Mouse (Mus musculus): ENCODE measurements around the gene Pbld2. TPM values are rescaled to one million over a fixed set of nuclear protein-coding genes. Genes with fewer than 3 reads are reported as not detected.

The Pbld2 gene
- polyA plus RNA-seq, 1 experiment from 2014 or later, result 0.80 TPM

DNA sequence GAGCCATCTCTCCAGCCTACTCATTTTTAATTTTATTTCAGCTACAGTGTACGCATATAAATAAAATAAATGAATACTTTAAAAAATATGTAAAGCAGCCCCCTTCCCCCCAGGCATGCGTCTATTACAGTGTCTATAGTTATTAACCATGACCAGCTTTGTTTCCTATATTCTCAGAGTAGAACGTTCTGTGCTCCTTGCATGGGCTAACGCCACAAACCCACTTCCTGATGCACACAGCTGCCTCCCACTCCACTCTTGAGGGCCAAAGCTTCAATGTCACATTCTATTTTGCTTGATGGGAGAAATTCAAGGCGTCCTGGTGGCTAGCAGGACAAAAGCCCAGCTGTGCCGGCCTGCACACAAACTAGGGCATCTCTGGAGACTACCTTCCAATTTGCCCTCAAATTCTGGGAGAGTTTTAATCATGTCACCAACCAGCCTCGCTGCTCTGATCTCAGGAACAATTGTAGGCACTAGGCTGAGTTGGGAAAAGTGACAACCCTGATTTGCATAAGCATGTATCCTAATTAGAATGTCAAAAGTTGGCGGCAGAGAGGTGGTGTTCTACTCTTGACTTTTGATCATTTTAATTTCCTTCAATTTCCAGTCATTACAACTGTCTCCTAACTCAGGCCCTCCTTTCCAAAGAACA, 65.1 kb downstream of the Pbld2 start:
- no peaks in the 10 kb centered on the region for H3K36me3 ChIP-seq
- no peaks in the 10 kb centered on the region for H3K9me3 ChIP-seq
- peaks cover 11% of the 10 kb centered on the region; the same call in 1 of the 2 replicates for H3K4me1 ChIP-seq
- H3K4me3 ChIP-seq, result peak overlapping the region; percentile 22; the same call in 1 of the 2 replicates
- no peak for ATAC-seq (ENCODE audit: low FRiP score, low read depth)
- H3K27me3 ChIP-seq (replicated peaks), result peaks cover 3% of the 10 kb centered on the region; the same call in 1 of the 2 replicates
- 29% methylated on average over 8 of the region's 8 CpGs for WGBS
- H3K9ac ChIP-seq, result 0 out of 2 replicates have a peak overlapping the region, but pooled peaks have one; percentile 26
- peak overlapping the region; percentile 56 for H3K4me2 ChIP-seq (replicated peaks)
- no peak overlapping the region for H3K27ac ChIP-seq

DNA sequence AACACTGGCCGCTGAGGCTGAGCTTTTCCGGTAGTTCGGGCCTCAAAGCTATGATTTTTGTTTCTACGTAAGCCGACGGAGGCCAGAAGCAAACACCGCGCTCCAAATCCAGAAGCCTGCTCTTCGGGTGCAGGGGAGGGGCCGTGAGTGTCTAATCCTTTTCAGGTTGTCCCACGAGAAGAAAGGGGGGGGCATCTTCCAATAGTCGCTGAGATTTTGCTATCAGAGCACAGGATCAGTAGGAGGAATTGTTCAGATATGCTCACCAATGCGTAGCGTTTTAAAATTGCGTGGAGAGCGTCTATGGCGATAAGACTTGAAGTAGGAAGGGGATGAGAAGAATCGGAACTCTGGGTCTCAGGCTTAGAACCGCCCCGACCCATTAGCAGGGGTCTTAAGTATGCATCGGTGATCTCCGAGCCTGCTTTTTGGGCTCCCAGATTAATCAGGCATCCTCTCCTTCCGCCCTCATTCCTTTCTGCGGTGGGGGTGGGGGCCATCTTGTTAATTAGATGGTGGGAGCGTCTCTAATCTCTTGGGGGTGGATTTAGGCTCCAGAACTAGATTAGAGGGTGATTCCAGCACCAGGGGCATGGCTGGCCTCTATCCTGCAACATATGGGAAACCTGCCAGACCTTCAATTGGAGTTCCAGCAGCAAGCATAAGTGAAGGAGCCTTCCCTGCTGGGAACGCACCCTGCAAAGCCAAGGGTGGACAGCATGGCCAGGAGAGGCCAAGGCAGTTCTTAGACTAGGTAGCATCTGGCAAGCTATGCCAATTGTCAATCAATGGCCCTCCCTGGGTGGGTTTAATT, 65.8 kb downstream of the Pbld2 start:
- no peak for ATAC-seq (ENCODE audit: low FRiP score, low read depth)
- H3K4me3 ChIP-seq, result peak overlapping the region; percentile 22
- H3K36me3 ChIP-seq, result no peaks in the 10 kb centered on the region
- peak overlapping the region; percentile 26; the same call in 1 of the 2 replicates for H3K9ac ChIP-seq
- no peaks in the 10 kb centered on the region for H3K9me3 ChIP-seq
- peaks cover 11% of the 10 kb centered on the region; the same call in 1 of the 2 replicates for H3K4me1 ChIP-seq
- WGBS, result 6% methylated on average over 26 of the region's 26 CpGs
- no peak overlapping the region for H3K27ac ChIP-seq
- H3K27me3 ChIP-seq (replicated peaks), result peaks cover 3% of the 10 kb centered on the region; the same call in 1 of the 2 replicates
- H3K4me2 ChIP-seq (replicated peaks), result peak overlapping the region; percentile 56

DNA sequence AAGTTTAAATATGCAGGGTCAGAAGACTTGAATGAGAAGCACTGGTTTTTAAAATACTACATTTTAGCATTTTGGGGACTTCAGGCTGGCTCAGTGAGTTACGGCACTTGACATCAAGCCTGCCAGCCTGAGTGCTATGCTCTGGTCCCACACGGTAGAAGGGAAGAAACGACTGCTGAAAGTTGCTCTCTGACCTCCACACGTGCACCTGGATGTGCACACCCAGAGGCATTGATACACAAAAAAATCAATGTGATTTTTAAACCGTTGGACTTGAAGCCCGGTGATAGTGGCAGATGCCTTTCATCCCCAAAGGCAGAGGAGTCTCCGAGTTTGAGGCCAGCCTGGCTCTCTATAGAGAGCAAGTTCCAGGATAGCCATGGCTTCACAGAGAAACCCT, 67.8 kb downstream of the Pbld2 start:
- Histone ChIP-seq H3K36me3 (no peaks in the 10 kb centered on the region), H3K4me1 (peaks cover 11% of the 10 kb centered on the region; the same call in 1 of the 2 replicates), H3K9me3 (no peaks in the 10 kb centered on the region), H3K4me3 (no peak overlapping the region), H3K27me3 (replicated peaks) (peaks cover 8% of the 10 kb centered on the region; the same call in 1 of the 2 replicates), H3K4me2 (replicated peaks) (no peak overlapping the region), H3K27ac (no peak overlapping the region), H3K9ac (no peak overlapping the region)
- no peak for ATAC-seq (ENCODE audit: low FRiP score, low read depth)
- WGBS, result 74% methylated on average over 7 of the region's 7 CpGs

DNA sequence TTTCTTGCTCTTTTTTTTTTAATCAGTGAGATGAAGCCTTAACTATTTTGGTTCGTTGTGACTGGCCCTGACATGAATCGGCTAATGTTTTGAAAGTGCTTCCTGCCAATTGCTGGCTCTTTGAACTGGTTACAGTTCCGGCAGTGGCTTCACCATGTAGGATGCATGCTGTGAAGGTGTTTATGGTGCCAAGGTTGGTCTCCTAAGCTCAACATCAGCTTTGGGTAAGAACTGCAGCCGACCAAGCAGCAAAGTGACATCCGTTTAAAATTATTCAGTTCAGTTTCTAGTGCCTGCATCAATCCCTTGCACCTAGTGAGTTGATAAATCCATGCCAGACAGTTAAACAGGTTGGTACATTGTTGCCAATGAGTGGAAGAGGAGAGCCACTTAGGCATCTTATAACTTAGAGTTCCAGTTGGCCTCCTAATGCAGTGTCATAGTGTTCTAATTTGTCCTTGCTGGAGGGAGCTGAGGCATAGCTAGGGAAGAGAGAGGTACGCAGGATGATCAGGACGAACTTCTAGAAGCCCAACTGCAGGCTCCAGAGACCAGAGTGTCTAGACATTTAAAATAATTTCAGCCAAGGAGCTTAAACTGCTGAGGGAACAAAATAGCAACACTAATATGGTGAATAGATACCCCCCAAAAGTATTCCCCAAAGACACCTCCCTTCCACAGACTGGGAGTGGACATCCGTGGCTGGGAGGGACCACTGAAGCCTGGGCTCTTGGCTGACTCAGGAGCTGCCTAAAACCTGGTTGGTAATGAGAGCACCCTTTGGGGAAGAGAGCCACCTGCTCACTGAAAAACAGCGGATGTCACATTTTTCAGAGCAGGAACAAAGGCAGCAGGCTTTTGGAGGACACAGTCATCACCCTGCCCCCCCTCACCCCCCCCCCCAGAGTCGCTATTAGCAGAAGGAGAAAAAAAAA, 68.8 kb downstream of the Pbld2 start:
- Histone ChIP-seq H3K4me2 (replicated peaks) (no peak overlapping the region), H3K27ac (no peak overlapping the region), H3K9me3 (no peaks in the 10 kb centered on the region), H3K4me3 (no peak overlapping the region), H3K27me3 (replicated peaks) (peaks cover 8% of the 10 kb centered on the region; the same call in 1 of the 2 replicates), H3K36me3 (no peaks in the 10 kb centered on the region), H3K4me1 (peaks cover 11% of the 10 kb centered on the region; the same call in 1 of the 2 replicates), H3K9ac (no peak overlapping the region)
- 68% methylated on average over 9 of the region's 10 CpGs for WGBS
- no peak for ATAC-seq (ENCODE audit: low FRiP score, low read depth)

DNA sequence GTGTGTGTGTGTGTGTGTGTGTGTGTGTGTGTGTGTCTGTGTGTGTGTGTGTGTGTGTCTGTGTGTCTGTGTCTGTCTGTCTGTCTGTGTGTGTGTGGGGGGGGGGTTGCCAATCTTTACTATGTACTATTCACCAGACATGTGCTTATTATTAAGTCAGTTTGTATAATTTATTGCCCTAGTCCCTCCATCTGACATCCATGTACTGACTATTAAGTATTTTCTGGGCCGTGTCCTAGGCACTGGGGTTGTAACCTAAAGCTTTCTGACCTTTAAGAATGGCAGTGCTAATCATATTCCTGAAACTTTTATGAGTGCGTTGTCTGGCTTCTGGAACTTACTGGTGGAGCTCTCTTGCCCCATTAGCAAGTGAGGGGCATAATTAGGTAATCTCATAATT, 72.6 kb downstream of the Pbld2 start:
- Histone ChIP-seq H3K27me3 (replicated peaks) (peaks cover 12% of the 10 kb centered on the region), H3K9me3 (no peaks in the 10 kb centered on the region), H3K4me1 (peaks cover 4% of the 10 kb centered on the region; the same call in 1 of the 2 replicates), H3K4me3 (no peak overlapping the region), H3K36me3 (no peaks in the 10 kb centered on the region), H3K27ac (no peak overlapping the region), H3K9ac (no peak overlapping the region), H3K4me2 (replicated peaks) (no peak overlapping the region)
- ATAC-seq (ENCODE audit: low FRiP score, low read depth), result no peak
- 63% methylated on average over 2 of the region's 2 CpGs for WGBS

DNA sequence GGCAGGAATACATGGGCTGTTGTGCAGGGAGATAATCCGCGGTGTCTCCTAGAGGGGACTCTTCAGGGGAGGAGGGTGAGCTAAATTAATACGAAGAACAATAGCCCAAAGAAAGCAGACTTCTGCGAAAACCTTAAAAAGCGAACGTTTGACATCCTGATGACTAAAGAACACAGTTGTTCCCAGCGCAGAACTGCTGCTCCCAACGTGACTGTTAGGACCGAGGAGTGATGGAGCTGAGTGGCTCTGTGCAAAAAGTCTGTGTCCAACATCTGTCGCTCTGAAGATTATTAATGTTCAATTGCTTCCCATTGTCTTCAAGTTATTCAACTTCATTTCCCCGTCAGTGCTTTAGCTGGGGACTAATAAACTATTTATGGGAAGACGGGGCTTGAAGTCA, 74.1 kb downstream of the Pbld2 start:
- Histone ChIP-seq H3K36me3 (no peaks in the 10 kb centered on the region), H3K4me1 (peaks cover 4% of the 10 kb centered on the region; the same call in 1 of the 2 replicates), H3K4me2 (replicated peaks) (no peak overlapping the region), H3K27ac (no peak overlapping the region), H3K4me3 (no peak overlapping the region), H3K9ac (no peak overlapping the region), H3K27me3 (replicated peaks) (peaks cover 12% of the 10 kb centered on the region), H3K9me3 (no peaks in the 10 kb centered on the region)
- ATAC-seq (ENCODE audit: low FRiP score, low read depth), result no peak
- 55% methylated on average over 12 of the region's 12 CpGs for WGBS

DNA sequence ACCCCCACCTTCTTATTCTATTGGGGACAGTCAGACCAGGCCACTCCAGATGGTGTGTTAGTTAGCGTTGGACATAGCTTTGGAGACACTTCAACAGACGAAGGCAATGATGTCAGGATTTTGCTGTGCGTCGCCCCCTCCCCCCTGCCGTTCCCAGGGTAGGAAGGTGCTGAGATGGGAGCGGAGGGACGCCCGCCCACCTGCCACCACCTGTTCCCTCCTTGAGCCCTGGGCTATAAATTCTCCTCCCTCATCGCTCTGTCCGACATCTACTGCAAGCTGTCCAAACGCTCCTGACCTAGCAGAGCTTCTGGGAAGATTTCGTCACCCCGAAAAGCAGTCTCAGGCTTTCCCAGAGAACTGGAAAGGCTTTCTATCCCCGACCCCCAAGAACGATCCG, 75.4 kb downstream of the Pbld2 start, which contains the start of gene Atoh7:
TSS of gene Atoh7 (plus strand) at position 131 of the 400 bp plus-strand sequence.
- Histone ChIP-seq H3K36me3 (no peaks in the 10 kb centered on the region), H3K4me2 (replicated peaks) (peak within 1 kb of the TSS; percentile 80), H3K27ac (no peak within 1 kb of the TSS), H3K27me3 (replicated peaks) (peaks cover 12% of the 10 kb centered on the region), H3K4me1 (peaks cover 4% of the 10 kb centered on the region; the same call in 1 of the 2 replicates), H3K9me3 (no peaks in the 10 kb centered on the region), H3K4me3 (peak within 1 kb of the TSS; percentile 57), H3K9ac (peak within 1 kb of the TSS; percentile 69)
- ATAC-seq (ENCODE audit: low FRiP score, low read depth), result 0 out of 2 replicates have a peak, but pooled peaks have one; percentile 32
- WGBS, result 3% methylated on average over 16 of the region's 16 CpGs

DNA sequence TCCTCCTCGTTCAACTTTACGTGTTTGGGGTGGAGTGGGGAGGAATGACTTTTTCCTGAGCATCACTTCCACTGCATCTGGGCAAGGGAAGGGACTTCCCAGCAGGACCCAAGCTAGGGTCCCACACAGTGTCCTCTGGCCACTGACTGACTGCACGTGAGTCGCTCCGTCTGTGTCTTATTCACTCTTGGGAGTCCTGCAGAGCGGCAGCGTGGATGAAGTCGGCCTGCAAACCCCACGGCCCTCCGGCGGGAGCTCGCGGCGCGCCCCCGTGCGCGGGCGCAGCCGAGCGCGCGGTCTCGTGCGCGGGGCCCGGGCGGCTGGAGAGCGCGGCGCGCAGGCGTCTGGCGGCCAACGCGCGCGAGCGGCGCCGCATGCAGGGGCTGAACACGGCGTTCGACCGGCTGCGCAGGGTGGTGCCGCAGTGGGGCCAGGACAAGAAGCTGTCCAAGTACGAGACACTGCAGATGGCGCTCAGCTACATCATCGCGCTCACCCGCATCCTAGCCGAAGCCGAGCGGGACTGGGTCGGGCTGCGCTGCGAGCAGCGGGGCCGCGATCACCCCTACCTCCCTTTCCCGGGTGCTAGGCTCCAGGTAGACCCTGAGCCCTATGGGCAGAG, 75.9 kb downstream of the Pbld2 start:
- Histone ChIP-seq H3K27ac (no peak overlapping the region), H3K27me3 (replicated peaks) (peaks cover 12% of the 10 kb centered on the region), H3K9ac (peak overlapping the region; percentile 69), H3K4me1 (peaks cover 4% of the 10 kb centered on the region; the same call in 1 of the 2 replicates), H3K9me3 (no peaks in the 10 kb centered on the region), H3K36me3 (no peaks in the 10 kb centered on the region), H3K4me2 (replicated peaks) (peak overlapping the region; percentile 80), H3K4me3 (peak overlapping the region; percentile 57)
- peak; percentile 80 for ATAC-seq (ENCODE audit: low FRiP score, low read depth)
- under 1% methylated on average over 62 of the region's 62 CpGs for WGBS

DNA sequence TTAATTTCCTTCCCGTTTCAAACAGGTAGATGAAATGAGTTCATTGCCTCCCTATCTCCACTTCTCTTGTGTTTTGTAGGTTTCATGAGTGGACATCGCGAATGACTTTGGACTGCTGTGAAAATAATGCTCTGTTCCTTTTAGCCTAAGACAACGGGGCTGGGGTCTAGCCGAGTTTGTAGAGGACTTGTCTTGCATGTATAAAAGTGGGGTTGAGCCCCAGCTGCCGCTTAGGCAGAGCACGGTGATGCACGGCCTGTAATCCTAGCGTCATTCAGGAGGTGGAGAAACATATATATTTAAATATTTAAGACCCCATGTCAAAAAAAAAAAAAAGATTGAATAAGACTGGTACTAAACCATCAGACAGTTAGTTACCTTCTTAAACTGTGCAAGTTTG, 76.5 kb downstream of the Pbld2 start:
- ATAC-seq (ENCODE audit: low FRiP score, low read depth), result peak; percentile 45; the same call in 1 of the 2 replicates
- Histone ChIP-seq H3K4me3 (peak overlapping the region; percentile 57), H3K9ac (peak overlapping the region; percentile 69), H3K36me3 (no peaks in the 10 kb centered on the region), H3K27me3 (replicated peaks) (peaks cover 12% of the 10 kb centered on the region), H3K4me2 (replicated peaks) (peak overlapping the region; percentile 80), H3K4me1 (peaks cover 4% of the 10 kb centered on the region; the same call in 1 of the 2 replicates), H3K9me3 (no peaks in the 10 kb centered on the region), H3K27ac (no peak overlapping the region)
- WGBS, result 9% methylated on average over 9 of the region's 9 CpGs

Measured in neural tube, embryonic 12.5 days (tissue).